8 mouse cellular contexts compared by ENCODE assay signal in the genomic region with DNA sequence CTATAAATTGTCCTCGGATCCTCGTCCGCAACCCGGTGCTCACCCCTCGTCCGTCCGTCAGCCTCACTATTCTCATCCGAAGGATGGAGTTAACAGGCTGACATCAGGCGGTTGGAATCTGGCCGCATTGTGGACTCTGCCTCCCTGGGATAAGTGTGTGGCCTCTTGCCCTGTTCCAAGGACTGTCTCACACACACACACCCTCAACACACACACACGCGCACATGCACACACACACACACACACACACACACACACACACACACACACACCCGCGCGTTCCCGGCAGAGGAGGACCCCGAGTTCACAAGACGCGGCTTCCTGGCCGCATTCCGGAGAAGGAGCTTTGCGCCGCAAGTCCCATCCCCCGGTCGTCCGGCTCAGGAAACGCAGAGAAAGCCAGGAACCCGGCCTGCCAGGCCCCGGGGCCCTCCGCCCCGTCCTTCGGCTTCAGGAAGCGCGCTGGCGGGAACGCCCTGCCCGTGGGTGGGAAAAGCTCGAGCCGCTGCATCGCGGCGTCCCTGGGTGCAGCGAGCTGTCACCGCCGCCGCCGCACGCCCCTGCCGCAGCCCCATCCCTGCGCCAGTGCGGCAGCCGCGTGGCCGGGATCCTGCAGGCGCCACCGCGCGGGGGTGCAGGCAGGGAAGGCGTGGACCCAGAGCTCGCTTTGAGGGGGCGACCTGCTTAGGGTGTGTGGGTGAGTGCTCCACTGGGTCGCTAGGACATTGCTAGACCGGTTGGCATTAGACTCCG. TPM values are rescaled to one million over a fixed set of nuclear protein-coding genes. Genes with fewer than 3 reads are reported as not detected.
DNase-seq lines count a peak whose midpoint lies in the region; ATAC-seq lines count a peak whose summit lies in the region.

A gene (plus strand): TSS at position 165 of the 753 bp plus-strand sequence.

- H3K27ac ChIP-seq in hindbrain, embryonic 11.5 days (ENCODE audit: low read depth, low read length) = peak within 1 kb of the TSS; percentile 27; the same call in 1 of the 2 replicates

- H3K4me3 ChIP-seq in hindbrain, embryonic 11.5 days (ENCODE audit: low read depth, low read length) = peak within 1 kb of the TSS; percentile 60

- H3K4me1 ChIP-seq in hindbrain, embryonic 11.5 days (replicated peaks; ENCODE audit: control insufficient read depth, insufficient read depth, low read length) = peaks cover 4% of the 10 kb centered on the region; the same call in 1 of the 2 replicates

- peak; percentile 71 for DNase-seq in NIH3T3 (ENCODE audit: low read depth)
- peak; percentile 70 for DNase-seq in cerebellum, adult 9-10 months
- peak; percentile 40 to 50 for DNase-seq in frontal cortex, postnatal 14 days (ENCODE audit: low spot score in 2 of 2)
- peak; percentile 72 for DNase-seq in hindbrain, embryonic 11.5 days (ENCODE audit: low spot score)
- DNase-seq in layer of hippocampus, postnatal 25 days (ENCODE audit: extremely low spot score in 1 of 2, low spot score in 1 of 2) = peak; percentile 46 to 67
- DNase-seq in lung, postnatal 36 days = peak; percentile 91
- DNase-seq in right cerebral cortex, adult 2 months (ENCODE audit: low spot score in 2 of 2) = peak; percentile 58 to 64
- peak; percentile 63 to 82 for DNase-seq in urinary bladder, postnatal 36 days (ENCODE audit: low spot score in 2 of 2)

- peak; percentile 38; the same call in 1 of the 2 replicates for ATAC-seq in hindbrain, embryonic 11.5 days (ENCODE audit: low FRiP score)

- H3K4me2 ChIP-seq in hindbrain, embryonic 11.5 days (replicated peaks; ENCODE audit: low read depth, low read length) = peak within 1 kb of the TSS; percentile 98

- H3K27me3 ChIP-seq in hindbrain, embryonic 11.5 days (ENCODE audit: control insufficient read depth, insufficient read depth, low read length) = peaks cover 9% of the 10 kb centered on the region

- under 1% methylated on average over 55 of the region's 64 CpGs for WGBS in hindbrain, embryonic 11.5 days

- peak within 1 kb of the TSS; percentile 65 for H3K9ac ChIP-seq in hindbrain, embryonic 11.5 days (ENCODE audit: low read depth, low read length)

- H3K36me3 ChIP-seq in hindbrain, embryonic 11.5 days (ENCODE audit: control insufficient read depth, insufficient read depth, low read length) = no peaks in the 10 kb centered on the region

- no peaks in the 10 kb centered on the region for H3K9me3 ChIP-seq in hindbrain, embryonic 11.5 days (ENCODE audit: control insufficient read depth, low read length)

RNA-seq across cellular contexts. Expression of the gene that starts here (rescaled TPM):
- polyA plus RNA-seq in hindbrain, embryonic 11.5 days (2014; fragmentation: Nextera tagmentation; extraction: Ambion mirVana) = not detected in 2 replicates
- under 1 TPM; 0.21 to 0.54 TPM for total RNA-seq in layer of hippocampus, postnatal 25 days (2021)

Comparison
In these comparisons a context has a peak if more than half of its experiments do, and no peak if none do; other contexts are left out.
1. Peak in every context shown above with its lines: DNase-seq, ATAC-seq, H3K4me3 ChIP-seq and H3K27ac ChIP-seq.
2. Peak in DNase-seq, ATAC-seq, H3K4me3 ChIP-seq, H3K27ac ChIP-seq, H3K9ac ChIP-seq and H3K4me2 ChIP-seq in hindbrain, embryonic 11.5 days; RNA of the gene not detected or under 1 TPM.
3. Peak in DNase-seq in layer of hippocampus, postnatal 25 days; RNA of the gene not detected or under 1 TPM.